Mouse (Mus musculus) gastrocnemius, adult 8-10 months (tissue): Measurements from ENCODE around the gene Cyp26a1. TPM values are rescaled to one million over a fixed set of nuclear protein-coding genes. Genes with fewer than 3 reads are reported as not detected.

Experiments used
- DNase-seq, 2 experiments: peaks; one replicate each; pipeline ENCODE4 v3.0.0; 2022; ENCODE audit warnings: low spot score in 2 of 2
- total RNA-seq, 4 experiments: library from RNA; stranded (reverse); gene quantifications; 2 replicates each; pipeline ENCODE4 v1.2.4; 2022

Gene Cyp26a1
- total RNA-seq, 4 experiments from 2014 or later: 0.21 to 0.51 (median 0.27) TPM; not detected in 1

GRCm38 (mm10) chr19:37698273-37699160, 919 bp downstream of the Cyp26a1 start:
- no peak for DNase-seq

- no peak for DNase-seq
These were observed 2.1 kb downstream of the Cyp26a1 start for GRCm38 (mm10) chr19:37699711-37700110.

- no peak for DNase-seq
These were observed 4.9 kb downstream of the Cyp26a1 start for GRCm38 (mm10) chr19:37702377-37703076.

- peak in 1 of 2 experiments; percentile 28 for DNase-seq
These were observed 6.4 kb downstream of the Cyp26a1 start for GRCm38 (mm10) chr19:37703902-37704509.

GRCm38 (mm10) chr19:37705722-37706121, 8.1 kb downstream of the Cyp26a1 start:
- no peak for DNase-seq

GRCm38 (mm10) chr19:37714681-37715080, 17.1 kb downstream of the Cyp26a1 start:
- DNase-seq: no peak

GRCm38 (mm10) chr19:37715980-37716379, 18.4 kb downstream of the Cyp26a1 start:
- no peak for DNase-seq

- DNase-seq: no peak
These were observed 19.1 kb downstream of the Cyp26a1 start for GRCm38 (mm10) chr19:37716524-37717175.

GRCm38 (mm10) chr19:37719166-37719565, 21.6 kb downstream of the Cyp26a1 start:
- no peak for DNase-seq

GRCm38 (mm10) chr19:37724591-37724990, 27.0 kb downstream of the Cyp26a1 start:
- no peak for DNase-seq

GRCm38 (mm10) chr19:37726585-37726984, 29.0 kb downstream of the Cyp26a1 start:
- no peak for DNase-seq

GRCm38 (mm10) chr19:37727366-37727765, 29.8 kb downstream of the Cyp26a1 start:
- DNase-seq: no peak

- no peak for DNase-seq
These were observed 37.8 kb downstream of the Cyp26a1 start for GRCm38 (mm10) chr19:37735426-37735825.

- DNase-seq: no peak
These were observed 41.0 kb downstream of the Cyp26a1 start for GRCm38 (mm10) chr19:37738575-37738974.

GRCm38 (mm10) chr19:37740043-37740442, 42.4 kb downstream of the Cyp26a1 start:
- no peak for DNase-seq

Other genes with a start within 250 kb of the Cyp26a1 start
- gene Exoc6, start 147.4 kb upstream of the Cyp26a1 start, total RNA-seq: 10 to 100 TPM; 53.9 to 59.3 (median 55.6) TPM
- gene Cyp26c1, start 12.2 kb upstream of the Cyp26a1 start, total RNA-seq: not detected